Mouse (Mus musculus) small intestine, adult 2 months (tissue): ENCODE results near the gene Espnl.

ENCODE experiments used
- CTCF ChIP-seq: fragments of 200-500 bp; IDR thresholded peaks from 2 replicates; pipeline ENCODE4 v1.5.1; 2012; ENCODE audit warnings: low read depth, mild to moderate bottlenecking, control low read depth, inconsistent platforms, low read length, moderate library complexity, mixed read lengths; ENCODE audit not compliant: insufficient replicate concordance, insufficient read length; ENCODE audit errors: extremely low read depth
- POLR2A ChIP-seq: fragments of 200-500 bp; IDR thresholded peaks from 2 replicates; pipeline ENCODE4 v1.6.1; 2012; ENCODE audit warnings: low read depth, mild to moderate bottlenecking, control low read depth, inconsistent platforms, low read length, moderate library complexity

- no peak for TF ChIP-seq CTCF
- TF ChIP-seq POLR2A: no peak
Measured at GRCm38 (mm10) chr1:91365816-91366214, 43.9 kb downstream of the Espnl start.
